Mouse (Mus musculus) kidney, adult 18-20 months (tissue): ENCODE measurements at regions not wholly inside any gene's neighbourhood (a gene's known extent, or its start where the extent isn't known, plus 50 kb on each side); places are given as distances from the start of the nearest gene placed in this dataset.
A peak's percentile ranks its signal among the peaks of the same experiment; 100 is the strongest.

Experiments
- DNase-seq: peaks from one replicate; pipeline ENCODE4 v3.0.0; 2021

- DNase-seq: no peak
Observed at GRCm38 (mm10) chr1:138908860-138909259, 52.2 kb upstream of the 2310009B15Rik start.

GRCm38 (mm10) chr1:138909654-138910053 lies 53.0 kb upstream of the 2310009B15Rik start:
- no peak for DNase-seq

GRCm38 (mm10) chr1:138912156-138912616 lies 51.0 kb upstream of the Dennd1b start:
- DNase-seq: no peak

- DNase-seq: peak; percentile 13
Observed at GRCm38 (mm10) chr1:138912928-138913327, 50.3 kb upstream of the Dennd1b start.

- DNase-seq: no peak
Observed at GRCm38 (mm10) chr1:138913428-138913827, 49.8 kb upstream of the Dennd1b start.
